Mouse (Mus musculus): ENCODE data around the gene Ilkap.
A peak's percentile ranks its signal among the peaks of the same experiment; 100 is the strongest.

Ilkap gene

DNA sequence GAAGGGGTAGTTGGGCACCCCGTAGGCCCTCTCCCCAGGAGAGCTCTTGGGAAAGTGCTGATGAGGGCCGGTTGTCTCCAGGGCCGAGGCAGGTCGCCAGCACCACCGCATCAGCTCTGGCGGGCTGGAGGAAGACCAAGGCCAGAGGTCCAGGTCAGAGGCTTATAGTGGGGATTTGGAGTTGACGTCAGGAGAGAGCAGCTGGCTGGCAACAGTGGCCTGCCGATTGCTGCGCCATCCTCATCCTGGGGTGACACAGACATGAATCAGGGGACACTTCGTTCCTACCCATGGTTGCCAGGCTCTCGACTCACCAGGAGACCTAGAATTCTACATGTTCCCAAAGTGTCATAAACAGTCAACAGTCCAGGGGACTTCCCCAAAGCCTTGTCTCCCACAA is 42.5 kb downstream of the Ilkap start:
- DNase-seq, result no peak

DNA sequence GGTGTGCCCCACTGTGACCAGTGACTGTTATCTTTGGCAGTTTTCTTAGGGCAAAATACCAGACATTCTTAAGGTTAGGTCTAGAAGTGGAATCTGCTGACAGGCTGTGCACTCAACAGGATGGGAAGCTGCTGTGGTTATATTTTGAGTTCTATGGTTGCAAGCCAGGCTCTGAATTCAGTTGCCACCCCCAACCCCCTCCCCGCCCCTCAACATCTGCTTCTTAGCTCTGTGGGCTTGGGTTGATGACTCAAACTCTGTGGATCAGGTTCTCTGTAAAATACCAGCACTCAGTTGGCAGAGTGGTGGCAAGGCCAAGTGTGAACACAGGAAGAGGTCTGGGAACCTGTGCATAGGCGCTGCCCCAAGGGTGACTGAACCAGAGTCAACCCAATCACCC is 46.3 kb downstream of the Ilkap start:
- no peak for DNase-seq

DNA sequence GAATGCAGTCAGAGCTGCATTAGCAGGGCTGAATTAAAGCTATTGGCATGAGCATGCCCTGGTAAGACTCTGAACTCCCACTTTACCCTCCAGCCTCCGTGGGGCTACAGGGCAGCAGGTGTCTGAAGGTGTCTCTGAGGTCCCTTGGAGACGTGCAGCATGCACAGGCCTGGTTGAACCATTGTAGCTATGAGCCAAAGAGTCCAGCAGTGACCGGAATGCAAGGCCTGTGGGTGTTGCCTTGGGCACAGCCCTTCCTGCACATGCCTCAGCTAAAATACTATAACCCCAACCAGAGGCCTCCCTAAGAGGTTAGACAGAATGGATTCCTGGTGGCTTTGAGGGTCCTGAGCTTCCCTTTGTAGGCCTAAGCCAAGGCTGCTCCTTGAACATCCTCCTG is 47.4 kb downstream of the Ilkap start:
- no peak for DNase-seq

DNA sequence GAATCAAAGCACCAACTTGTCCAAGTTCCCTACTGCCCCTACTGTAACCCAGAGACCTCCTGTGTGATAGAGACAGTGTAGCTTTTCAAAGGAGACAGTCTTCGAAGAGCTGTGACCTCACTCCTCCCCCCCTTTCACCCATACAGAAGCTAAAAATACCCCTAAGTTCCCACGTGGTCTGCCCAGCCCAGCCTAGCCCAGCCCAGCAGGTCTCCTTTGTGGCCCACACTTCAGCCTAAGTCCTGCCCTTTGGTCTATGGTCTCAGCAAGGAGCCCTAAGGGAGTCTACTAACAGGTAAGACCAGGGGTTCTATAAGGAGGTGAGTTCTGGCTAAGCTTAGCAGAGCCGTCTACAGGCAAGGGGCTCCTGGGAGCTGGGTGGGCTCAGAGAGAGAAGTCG is 47.8 kb downstream of the Ilkap start, which contains the start of gene Klhl30:
Gene Klhl30 (plus strand): TSS at position 176 of the 400 bp plus-strand sequence.
- DNase-seq, result no peak

DNA sequence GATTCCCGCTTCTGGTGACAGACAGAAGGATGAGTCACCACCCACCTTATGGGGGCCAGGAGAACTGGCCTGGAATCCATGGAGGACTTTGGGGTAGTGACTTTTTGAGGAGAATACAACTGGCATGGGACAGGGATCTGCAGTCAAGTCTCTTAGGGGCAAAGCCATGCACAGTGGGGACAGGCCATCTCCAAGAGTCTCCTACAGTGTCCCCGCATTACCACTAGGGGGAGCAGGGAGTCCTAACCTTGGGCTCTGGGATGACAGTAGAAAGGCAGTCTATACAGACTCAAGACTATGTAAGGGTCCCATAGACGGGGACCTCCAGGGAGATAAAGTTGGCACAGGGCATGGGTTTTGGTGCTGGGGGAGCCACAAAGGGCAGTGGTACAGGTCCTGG is 51.7 kb downstream of the Ilkap start:
- peak; percentile 78 for DNase-seq

DNA sequence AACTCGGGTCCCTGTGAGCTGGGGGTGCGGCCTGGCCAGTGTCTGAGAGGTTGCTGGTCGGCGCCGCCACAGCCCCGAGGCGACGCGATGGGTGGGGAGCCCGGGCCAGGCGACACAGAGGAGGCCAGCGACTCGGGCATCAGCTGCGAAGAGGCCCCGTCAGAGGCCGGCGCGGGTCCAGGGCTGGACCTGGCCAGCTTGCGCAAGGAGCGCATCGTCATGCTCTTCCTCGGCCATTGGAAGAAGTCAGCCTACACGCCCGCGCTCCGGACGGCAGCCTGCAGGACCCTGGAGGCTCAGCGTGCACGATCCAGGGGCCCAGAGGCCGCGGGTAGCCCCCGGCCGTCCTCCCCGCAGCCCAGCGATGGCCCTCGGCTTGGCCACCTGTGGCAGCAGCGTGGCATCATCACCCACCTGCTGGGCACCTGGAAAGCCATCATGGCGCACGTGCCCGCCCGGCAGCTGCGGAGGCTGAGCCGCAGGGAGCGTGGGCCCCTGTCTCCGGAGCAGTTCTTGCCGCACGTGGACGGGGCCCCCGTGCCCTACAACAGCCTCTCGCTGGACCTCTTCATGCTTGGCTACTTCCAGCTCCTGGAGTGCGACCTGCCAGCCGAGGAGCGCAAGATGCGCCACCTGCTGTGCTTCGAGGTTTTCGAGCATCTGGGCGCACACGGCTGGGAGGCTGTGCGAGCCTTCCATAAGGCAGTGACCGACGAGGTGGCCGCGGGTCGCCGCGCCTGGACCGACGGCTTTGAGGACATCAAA is 53.5 kb downstream of the Ilkap start:
- DNase-seq, result peak; percentile 57

DNA sequence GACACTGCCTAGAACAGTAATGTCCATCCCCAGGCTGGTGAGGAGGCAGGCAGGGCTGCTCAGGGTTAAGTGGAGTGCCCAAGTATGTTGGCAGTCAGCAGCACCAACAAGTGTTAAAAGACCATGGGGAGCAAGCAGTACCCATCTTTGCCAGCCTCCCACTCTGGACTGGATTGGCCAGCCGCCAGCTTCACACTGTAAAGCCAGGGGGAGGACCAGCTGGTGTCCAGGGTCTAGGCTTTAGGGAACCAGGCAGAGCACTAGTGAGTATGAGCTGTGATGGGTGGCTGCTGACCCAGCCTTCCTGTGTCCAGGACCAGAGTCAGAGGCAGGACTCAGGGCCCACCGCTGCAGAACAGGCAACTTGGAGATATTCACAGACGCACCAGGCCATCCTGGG is 54.6 kb downstream of the Ilkap start:
- DNase-seq, result no peak

DNA sequence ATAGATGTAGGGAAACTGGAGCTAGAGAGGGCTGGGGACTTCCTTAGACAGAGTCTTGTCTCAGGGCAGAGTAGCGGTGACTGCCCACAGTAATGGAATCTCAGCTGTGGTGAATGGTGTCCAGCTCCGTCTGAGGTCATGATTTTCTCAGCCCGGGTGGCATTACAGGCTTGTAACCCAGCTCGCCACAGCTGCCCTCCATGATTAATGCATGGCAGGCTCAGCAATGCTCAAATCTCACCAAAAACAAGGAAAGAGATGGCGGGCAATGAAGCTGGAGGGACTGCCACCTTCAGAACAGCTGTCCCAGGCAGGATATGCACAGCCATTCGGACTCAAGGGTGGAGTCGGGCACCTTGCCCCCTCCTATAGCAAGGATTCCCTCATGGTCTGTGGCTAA is 61.3 kb downstream of the Ilkap start:
- no peak for DNase-seq

DNA sequence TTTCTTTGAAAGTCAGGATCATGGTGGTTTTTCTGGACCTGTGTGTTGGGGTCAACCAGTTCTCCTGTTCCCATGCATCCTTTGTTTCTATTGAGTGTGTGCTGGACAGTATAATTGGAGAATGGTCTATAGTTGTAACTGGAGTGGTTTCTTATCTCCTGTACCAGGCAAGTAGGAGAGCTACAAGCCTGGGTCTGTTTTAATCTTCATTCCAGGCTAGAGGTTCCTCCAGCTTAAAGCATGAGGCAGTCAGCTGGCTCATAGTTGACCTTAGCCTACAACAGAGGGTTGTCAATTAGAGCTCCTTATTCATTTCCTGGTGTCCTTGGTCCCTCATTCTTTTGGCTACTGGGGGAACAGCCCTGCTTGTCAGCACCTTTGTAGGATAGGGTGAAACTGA is 65.0 kb downstream of the Ilkap start:
- no peak for DNase-seq

DNA sequence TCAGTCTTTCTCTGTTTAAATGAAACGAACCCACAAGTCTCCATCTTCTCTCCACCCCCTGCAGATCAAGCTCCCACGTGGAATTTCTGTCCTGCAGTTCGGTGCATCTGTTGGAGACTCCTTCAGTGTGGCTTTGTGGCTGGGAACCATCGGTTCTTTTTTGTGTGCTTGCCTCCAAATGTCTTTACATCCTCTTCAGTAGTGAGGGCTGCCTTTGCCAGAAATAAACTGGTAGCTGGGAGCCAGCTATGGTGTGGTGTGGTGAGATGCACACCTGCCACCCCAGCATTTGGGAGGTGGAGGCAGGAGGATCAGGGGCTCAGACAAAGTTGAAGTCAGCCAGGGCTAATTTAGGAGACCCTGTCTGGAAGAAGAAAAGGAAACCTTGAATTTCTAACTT is 66.5 kb downstream of the Ilkap start:
- DNase-seq, result no peak

DNA sequence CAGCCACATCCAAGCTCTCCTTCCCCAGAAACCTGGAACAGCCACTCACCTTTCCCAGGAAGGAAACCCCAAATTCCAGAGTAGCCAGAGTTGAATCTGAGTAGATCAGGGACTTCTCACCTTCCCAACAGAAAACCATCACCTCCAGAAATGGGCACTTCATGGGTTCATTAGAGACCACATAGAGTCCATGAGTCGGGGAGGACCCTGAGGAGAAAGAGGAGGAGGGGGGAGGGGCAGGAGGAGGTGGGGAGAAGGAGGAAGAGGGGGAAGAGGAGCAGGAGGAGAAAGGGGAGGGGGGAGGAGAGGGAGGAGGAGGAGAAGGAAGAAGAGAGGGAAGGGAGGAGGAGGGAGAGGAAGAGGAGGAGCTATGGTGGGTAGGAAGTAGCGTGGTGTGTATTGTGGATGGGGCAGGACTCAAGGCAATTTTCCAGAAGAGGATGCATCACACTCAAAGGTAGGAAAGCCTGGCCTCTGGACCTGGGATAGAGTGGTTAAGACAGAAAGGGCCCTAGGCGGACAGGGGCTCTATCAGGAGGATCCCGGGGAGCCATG is 73.0 kb downstream of the Ilkap start:
- no peak for DNase-seq

DNA sequence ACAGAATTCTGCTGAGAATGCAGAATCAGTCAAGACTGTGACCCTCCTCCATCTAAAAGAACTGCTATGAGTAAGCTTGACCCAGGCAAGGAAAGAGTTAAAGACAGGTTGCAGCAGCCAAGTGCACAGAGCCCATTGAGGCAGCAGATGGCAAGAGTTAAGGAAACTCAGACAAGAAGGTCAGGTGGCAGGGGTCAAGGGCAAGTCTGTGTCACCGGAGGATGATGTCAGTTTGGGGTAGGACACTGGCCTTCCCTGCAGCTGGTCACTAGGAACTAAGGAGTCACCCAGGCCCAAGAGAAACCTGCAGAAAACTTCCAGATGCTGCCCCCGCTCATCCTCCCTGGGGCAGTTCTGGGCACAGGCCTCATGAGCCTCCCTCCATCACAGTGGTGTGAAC is 74.0 kb downstream of the Ilkap start:
- no peak for DNase-seq
